Mouse (Mus musculus) G1E (cell line): Measurements from ENCODE around the gene Hoxc5. TPM values are rescaled to one million over a fixed set of nuclear protein-coding genes. Genes with fewer than 3 reads are reported as not detected.

Experiments used
- ATAC-seq: 2 replicates; pipeline ENCODE4 v1.8.0; 2016; ENCODE audit warnings: mild to moderate bottlenecking; ENCODE audit not compliant: insufficient number of reproducible peaks, poor library complexity, low FRiP score, severe bottlenecking; ENCODE audit errors: extremely low read depth
- DNase-seq: peaks from one replicate; pipeline ENCODE4 v3.0.0; 2012; ENCODE audit warnings: low spot score
- H3K27me3 ChIP-seq: 2 replicates; pipeline ENCODE4 v1.6.1; 2012; ENCODE audit warnings: mild to moderate bottlenecking, low read length, inconsistent platforms; ENCODE audit not compliant: insufficient read depth
- H3K36me3 ChIP-seq: replicated peaks from 2 replicates; pipeline ENCODE3; 2012; ENCODE audit warnings: mild to moderate bottlenecking, inconsistent platforms
- H3K4me1 ChIP-seq: 2 replicates; pipeline ENCODE4 v1.6.1; 2012; ENCODE audit warnings: low read depth, low read length, inconsistent platforms, mixed read lengths; ENCODE audit not compliant: insufficient read depth
- H3K4me3 ChIP-seq: 2 replicates; pipeline ENCODE4 v1.5.1; 2012; ENCODE audit warnings: low read depth, mild to moderate bottlenecking, inconsistent platforms, low read length, moderate library complexity, mixed read lengths
- H3K9me3 ChIP-seq: replicated peaks from 2 replicates; pipeline ENCODE4 v1.6.1; 2012; ENCODE audit warnings: inconsistent platforms
- CTCF ChIP-seq: IDR thresholded peaks from 2 replicates; pipeline ENCODE4 v1.5.1; 2012; ENCODE audit warnings: low read depth, low read length, inconsistent platforms, mixed read lengths
- GATA1 ChIP-seq: IDR thresholded peaks from 2 replicates; pipeline ENCODE4 v1.6.1; 2012; ENCODE audit warnings: borderline replicate concordance, low read length, inconsistent platforms, mixed read lengths
- GATA2 ChIP-seq: IDR thresholded peaks from 2 replicates; pipeline ENCODE4 v1.6.1; 2012; ENCODE audit warnings: low read depth, low read length, inconsistent platforms, borderline replicate concordance
- POLR2AphosphoS5 ChIP-seq: IDR thresholded peaks from 2 replicates; pipeline ENCODE4 v1.6.1; 2012; ENCODE audit warnings: low read depth, low read length, inconsistent platforms; ENCODE audit not compliant: insufficient replicate concordance
- TAL1 ChIP-seq: conservative IDR thresholded peaks from 2 replicates; pipeline ENCODE4 v1.6.1; 2012; ENCODE audit warnings: low read depth, low read length, inconsistent platforms, mixed read lengths
- polyA plus RNA-seq: library from polyadenylated mRNA; stranded (reverse); fragments of >175 nt; gene quantifications from 2 replicates; pipeline ENCODE4 v1.2.3, GENCODE M21; 2012
- total RNA-seq, 2 experiments: library from RNA; stranded (forward) in 1 of 2; stranded (reverse) in 1 of 2; fragments of 200-1000 nt in 1 of 2; fragments of >200 nt in 1 of 2; fragmentation: Nextera tagmentation in 1 of 2; gene quantifications; 2 replicates each; pipeline ENCODE4 v1.2.3; 2014 to 2017

Gene Hoxc5
- total and polyA plus RNA-seq, 3 experiments = 9.1 to 19.8 (median 12.4) TPM

DNA sequence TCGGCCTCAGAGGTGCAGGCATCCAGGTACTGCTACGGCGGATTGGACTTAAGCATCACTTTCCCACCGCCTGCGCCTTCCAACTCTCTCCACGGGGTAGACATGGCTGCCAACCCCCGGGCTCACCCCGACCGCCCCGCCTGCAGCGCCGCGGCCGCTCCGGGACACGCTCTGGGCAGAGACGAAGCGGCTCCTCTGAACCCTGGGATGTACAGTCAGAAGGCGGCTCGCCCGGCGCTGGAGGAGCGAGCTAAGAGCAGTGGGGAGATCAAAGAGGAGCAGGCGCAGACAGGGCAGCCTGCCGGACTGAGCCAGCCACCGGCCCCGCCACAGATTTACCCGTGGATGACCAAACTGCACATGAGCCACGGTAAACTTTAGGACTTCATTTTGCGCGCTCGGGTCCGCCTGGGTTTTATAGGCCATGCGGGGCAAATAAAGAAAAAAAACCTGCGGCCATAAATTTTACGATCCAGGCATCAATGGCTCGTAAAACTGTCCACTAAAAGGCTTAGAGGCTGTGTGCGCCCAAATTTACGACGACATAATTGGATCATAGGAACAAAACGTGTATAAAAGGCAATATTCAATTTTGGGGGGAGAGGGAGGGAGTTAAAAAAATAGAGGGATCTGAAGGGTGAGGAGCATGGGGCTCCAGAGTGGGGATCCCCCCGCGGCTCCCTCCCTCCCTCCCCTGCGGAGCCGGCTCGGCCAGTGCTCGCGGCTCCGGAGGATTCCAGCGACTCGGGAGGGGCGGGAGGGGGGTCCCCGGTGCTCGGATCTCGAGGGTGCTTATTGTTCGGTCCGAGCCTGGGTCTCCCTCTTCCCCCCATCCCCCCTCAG is 47.1 kb downstream of the Hoxc5 start:
- no peak for TF ChIP-seq CTCF
- no peak for TF ChIP-seq GATA2
- TF ChIP-seq GATA1 = no peak
- no peak for TF ChIP-seq TAL1
- TF ChIP-seq POLR2AphosphoS5 = no peak
- H3K4me1 ChIP-seq = peaks cover 85% of the 10 kb centered on the region
- H3K4me3 ChIP-seq = peak overlapping the region; percentile 77
- ATAC-seq (no peak), DNase-seq (peak; percentile 58)
- no peaks in the 10 kb centered on the region for H3K27me3 ChIP-seq
- peaks cover 16% of the 10 kb centered on the region for H3K36me3 ChIP-seq
- H3K9me3 ChIP-seq = no peaks in the 10 kb centered on the region

DNA sequence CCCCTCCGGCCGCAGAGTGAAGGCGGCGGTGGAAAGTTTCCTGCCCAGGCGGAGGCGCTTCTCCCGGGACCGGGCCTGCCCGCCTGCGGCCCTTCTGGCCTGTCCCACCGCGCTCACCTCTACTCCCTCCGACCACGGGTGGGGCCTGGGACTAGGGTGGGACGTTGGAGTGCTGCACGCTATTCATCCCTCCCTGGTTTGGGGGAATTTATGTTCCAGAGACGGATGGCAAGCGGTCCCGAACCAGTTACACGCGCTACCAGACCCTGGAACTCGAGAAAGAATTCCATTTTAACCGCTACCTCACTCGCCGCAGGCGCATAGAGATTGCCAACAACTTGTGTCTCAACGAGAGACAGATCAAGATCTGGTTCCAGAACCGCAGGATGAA is 47.8 kb downstream of the Hoxc5 start:
- TF ChIP-seq CTCF (no peak), TAL1 (no peak)
- Histone ChIP-seq H3K9me3 (no peaks in the 10 kb centered on the region), H3K27me3 (no peaks in the 10 kb centered on the region)

GRCm38 (mm10) chr15:103015406-103016166 is 48.3 kb downstream of the Hoxc5 start:
- DNase-seq (no peak), ATAC-seq (no peak)
- H3K9me3 ChIP-seq = no peaks in the 10 kb centered on the region
- peaks cover 21% of the 10 kb centered on the region for H3K36me3 ChIP-seq
- peak overlapping the region; percentile 77 for H3K4me3 ChIP-seq
- no peaks in the 10 kb centered on the region for H3K27me3 ChIP-seq
- TF ChIP-seq GATA2 = no peak
- TF ChIP-seq CTCF = no peak
- no peak for TF ChIP-seq GATA1
- no peak for TF ChIP-seq POLR2AphosphoS5
- no peak for TF ChIP-seq TAL1
- H3K4me1 ChIP-seq = peaks cover 85% of the 10 kb centered on the region

More for the DNA sequence above, 47.8 kb downstream of the Hoxc5 start:
- Histone ChIP-seq H3K4me1 (peaks cover 85% of the 10 kb centered on the region), H3K36me3 (peaks cover 16% of the 10 kb centered on the region), H3K4me3 (peak overlapping the region; percentile 77)
- DNase-seq (no peak), ATAC-seq (no peak)

DNA sequence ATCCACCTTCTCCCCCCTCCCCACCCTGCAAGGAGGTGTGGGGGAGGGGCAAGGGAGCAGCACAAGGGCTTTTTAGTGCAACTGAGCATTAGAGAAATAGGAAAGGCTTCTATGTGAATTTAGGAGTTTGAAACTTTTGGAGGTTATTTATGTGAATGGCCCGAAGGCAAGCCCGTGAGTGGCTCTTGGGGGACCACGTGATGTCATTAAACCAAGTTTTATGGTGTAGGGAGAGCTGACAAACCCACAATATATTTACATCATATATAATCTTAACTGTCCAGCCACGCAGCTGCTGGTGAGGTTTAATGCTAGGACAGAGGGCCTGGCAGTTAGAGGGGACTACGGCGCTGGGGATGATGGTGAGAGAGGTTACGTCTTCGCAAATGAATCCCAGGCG is 51.4 kb downstream of the Hoxc5 start, which contains the start of gene Hoxc4:
Hoxc4 (plus strand) TSS at position 299 of the 400 bp plus-strand sequence.
- DNase-seq = no peak
- Histone ChIP-seq H3K9me3 (no peaks in the 10 kb centered on the region), H3K4me1 (peaks cover 91% of the 10 kb centered on the region), H3K36me3 (peaks cover 35% of the 10 kb centered on the region), H3K4me3 (peak within 1 kb of the TSS; percentile 67), H3K27me3 (no peaks in the 10 kb centered on the region)
- TF ChIP-seq TAL1 (peak; percentile 48), GATA1 (no peak)
- ATAC-seq = peak; percentile 41

- DNase-seq (peak; percentile 53), ATAC-seq (peak; percentile 64)
- TF ChIP-seq POLR2AphosphoS5 (no peak), GATA1 (no peak), TAL1 (no peak), CTCF (no peak), GATA2 (no peak)
- Histone ChIP-seq H3K27me3 (no peaks in the 10 kb centered on the region), H3K36me3 (peaks cover 42% of the 10 kb centered on the region), H3K4me3 (no peak overlapping the region; the same call in 1 of the 2 replicates), H3K4me1 (peaks cover 87% of the 10 kb centered on the region), H3K9me3 (no peaks in the 10 kb centered on the region)
These were observed 53.7 kb downstream of the Hoxc5 start for GRCm38 (mm10) chr15:103020899-103021418.

DNA sequence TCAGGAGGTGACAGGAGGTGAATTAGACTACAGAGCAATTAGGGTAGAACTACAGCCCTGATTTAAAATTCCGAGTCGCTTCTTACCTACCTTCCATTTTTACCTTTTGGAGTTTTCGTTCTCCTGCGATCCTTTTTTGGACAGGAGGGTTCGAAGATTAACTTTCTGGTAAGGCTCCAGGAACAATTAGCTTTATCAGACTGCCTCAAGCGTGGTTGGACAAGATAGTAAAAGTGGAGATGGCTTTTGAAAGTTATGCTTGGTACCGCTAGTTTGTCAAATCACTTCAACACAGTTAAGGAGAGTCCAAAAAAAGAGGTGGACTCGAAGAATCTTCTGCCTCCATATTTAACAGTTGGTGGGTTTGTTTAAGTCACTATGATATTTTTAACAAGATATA is 54.3 kb downstream of the Hoxc5 start:
- DNase-seq (no peak), ATAC-seq (no peak)
- Histone ChIP-seq H3K27me3 (no peaks in the 10 kb centered on the region), H3K4me1 (peaks cover 81% of the 10 kb centered on the region), H3K9me3 (no peaks in the 10 kb centered on the region), H3K36me3 (peaks cover 48% of the 10 kb centered on the region), H3K4me3 (no peak overlapping the region; the same call in 1 of the 2 replicates)
- TF ChIP-seq TAL1 (no peak), GATA1 (no peak), CTCF (no peak), POLR2AphosphoS5 (no peak), GATA2 (no peak)
